Mouse (Mus musculus): ENCODE results near the gene Lipc. TPM values are rescaled to one million over a fixed set of nuclear protein-coding genes. Genes with fewer than 3 reads are reported as not detected.

Gene Lipc
- polyA plus RNA-seq, 1 experiment: 0.08 TPM

DNA sequence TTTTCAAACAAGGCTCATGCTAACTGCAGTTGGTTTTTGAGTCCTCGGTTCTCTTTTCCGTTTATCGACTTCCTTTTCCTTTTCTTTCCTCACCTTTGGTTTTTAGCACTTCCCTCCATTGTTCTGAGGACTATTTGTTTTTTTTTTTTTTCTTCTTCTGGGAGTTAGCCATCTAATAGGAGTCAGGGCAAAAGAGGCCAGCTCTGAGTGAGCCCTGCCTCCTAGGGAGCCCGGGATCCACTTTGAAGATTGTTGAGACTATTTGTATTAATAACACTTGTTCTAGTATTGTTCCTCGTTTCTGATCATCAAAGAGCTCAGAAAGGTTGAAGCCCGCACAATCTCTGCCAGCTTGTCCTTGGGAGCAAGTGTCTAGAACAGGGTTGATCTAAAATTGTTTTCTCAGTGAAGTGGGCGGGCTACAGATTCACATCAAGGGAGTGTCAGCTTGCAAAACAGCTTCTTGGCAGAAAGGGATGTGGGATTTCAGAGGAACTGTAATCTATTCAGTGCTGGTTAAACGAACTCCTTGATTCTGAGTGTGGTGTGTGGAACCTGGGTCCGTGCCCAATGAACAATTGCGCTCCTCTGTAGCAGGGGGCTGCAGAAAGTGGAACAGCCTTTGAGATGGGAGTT, 103.8 kb downstream of the Lipc start:
- Histone ChIP-seq H3ac (ENCODE audit: control insufficient read depth, insufficient read length) (no peak overlapping the region), H3K4me2 (ENCODE audit: low read depth) (peak overlapping the region; percentile 62), H3K36me3 (ENCODE audit: control insufficient read depth, insufficient read depth) (no peaks in the 10 kb centered on the region), H3K27me3 (ENCODE audit: control insufficient read depth, insufficient read depth, insufficient read length) (no peaks in the 10 kb centered on the region), H3K79me2 (ENCODE audit: control insufficient read depth, insufficient read depth) (no peaks in the 10 kb centered on the region), H3K4me3 (no peak overlapping the region)
- TF ChIP-seq POLR2AphosphoS2 (IDR thresholded peaks at IDR 0.05; ENCODE audit: insufficient read length, low read depth): no peak
- no peak for TF ChIP-seq TCF3 (IDR thresholded peaks at IDR 0.05; ENCODE audit: insufficient read length, low read depth)
- no peak for TF ChIP-seq E2F4 (IDR thresholded peaks at IDR 0.05; ENCODE audit: insufficient read depth)

DNA sequence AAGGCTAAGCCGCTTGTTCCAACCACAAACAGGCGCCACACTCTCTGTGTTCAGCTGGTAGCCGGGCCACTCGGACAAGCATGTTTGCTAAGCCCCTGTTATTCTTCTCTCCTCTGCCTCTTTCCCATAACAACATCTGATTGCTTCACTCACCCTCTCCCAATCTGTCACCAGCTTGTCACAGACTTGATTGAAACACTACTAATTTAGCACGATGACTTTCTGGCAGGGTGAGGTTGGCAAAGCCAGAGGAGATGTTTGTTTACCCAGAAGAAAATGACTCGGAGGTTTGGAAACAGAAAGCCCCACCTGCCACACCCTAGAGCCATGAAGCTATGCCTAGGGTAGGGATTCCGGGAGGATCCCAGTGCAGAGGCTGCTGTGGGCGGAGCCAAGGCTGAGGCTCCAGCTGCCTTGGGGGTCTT, 104.4 kb downstream of the Lipc start:
- Histone ChIP-seq H3K36me3 (ENCODE audit: control insufficient read depth, insufficient read depth) (no peaks in the 10 kb centered on the region), H3K4me2 (ENCODE audit: low read depth) (peak overlapping the region; percentile 62), H3K4me3 (no peak overlapping the region)

DNA sequence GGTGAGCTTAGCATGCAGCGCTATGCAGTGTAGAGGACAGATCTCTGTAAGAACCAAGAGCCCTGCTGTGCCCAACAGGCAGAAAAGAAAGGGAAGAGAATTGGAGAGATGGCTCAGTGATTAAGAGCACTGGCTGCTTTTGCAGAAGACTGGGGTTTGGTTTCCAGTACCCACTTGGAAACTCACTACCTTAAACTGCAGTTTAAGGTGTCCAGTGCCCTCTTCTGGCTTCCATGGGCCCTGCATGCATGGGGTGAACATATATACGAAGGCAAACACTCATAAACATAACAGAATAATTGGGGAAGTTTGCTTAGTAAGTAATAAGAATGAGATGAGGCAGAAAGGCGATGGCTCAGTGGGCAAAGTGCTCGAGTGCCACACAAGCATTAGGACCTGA, 108.8 kb downstream of the Lipc start:
- H3K27me3 ChIP-seq (ENCODE audit: control insufficient read depth, insufficient read depth, insufficient read length): no peaks in the 10 kb centered on the region
- no peak for TF ChIP-seq MYOG (IDR thresholded peaks at IDR 0.05; ENCODE audit: control insufficient read depth in 1 of 3, insufficient read depth in 1 of 3, insufficient read length in 2 of 3, low read depth in 2 of 3)
- no peak for TF ChIP-seq TCF3 (IDR thresholded peaks at IDR 0.05; ENCODE audit: insufficient read length, low read depth)
- TF ChIP-seq CEBPB (IDR thresholded peaks at IDR 0.05; ENCODE audit: insufficient read depth, poor library complexity, severe bottlenecking): no peak
- TF ChIP-seq SRF (IDR thresholded peaks at IDR 0.05; ENCODE audit: control insufficient read depth, insufficient read length, low read depth): no peak
- TF ChIP-seq MAX (IDR thresholded peaks at IDR 0.05; ENCODE audit: low read depth): no peak
- no peak for TF ChIP-seq REST (IDR thresholded peaks at IDR 0.05; ENCODE audit: insufficient read depth, insufficient read length)
- no peak for TF ChIP-seq MYOD1 (IDR thresholded peaks at IDR 0.05; ENCODE audit: control insufficient read depth in 1 of 3, insufficient read length in 2 of 3, low read depth in 2 of 3)
- no peak for TF ChIP-seq E2F4 (IDR thresholded peaks at IDR 0.05; ENCODE audit: insufficient read depth)
- TF ChIP-seq POLR2A (IDR thresholded peaks at IDR 0.05; ENCODE audit: insufficient read length, low read depth): no peak
- no peak for TF ChIP-seq USF1 (IDR thresholded peaks at IDR 0.05; ENCODE audit: low read depth)
- no peak overlapping the region for H3ac ChIP-seq (ENCODE audit: control insufficient read depth, insufficient read length)
- no peak overlapping the region for H3K4me3 ChIP-seq
- no peaks in the 10 kb centered on the region for H3K36me3 ChIP-seq (ENCODE audit: control insufficient read depth, insufficient read depth)
- H3K4me2 ChIP-seq (ENCODE audit: low read depth): no peak overlapping the region
- H3K79me2 ChIP-seq (ENCODE audit: control insufficient read depth, insufficient read depth): no peaks in the 10 kb centered on the region

More for the DNA sequence above, 104.4 kb downstream of the Lipc start:
- Histone ChIP-seq H3K79me2 (ENCODE audit: control insufficient read depth, insufficient read depth) (no peaks in the 10 kb centered on the region), H3ac (ENCODE audit: control insufficient read depth, insufficient read length) (no peak overlapping the region), H3K27me3 (ENCODE audit: control insufficient read depth, insufficient read depth, insufficient read length) (no peaks in the 10 kb centered on the region)
- TF ChIP-seq MYOD1 (IDR thresholded peaks at IDR 0.05; ENCODE audit: control insufficient read depth in 1 of 3, insufficient read length in 2 of 3, low read depth in 2 of 3): peak in 1 of 3 experiments; percentile 36
- TF ChIP-seq TCF12 (IDR thresholded peaks at IDR 0.05; ENCODE audit: insufficient read depth, poor library complexity, severe bottlenecking): no peak
- TF ChIP-seq MAX (IDR thresholded peaks at IDR 0.05; ENCODE audit: low read depth): no peak
- no peak for TF ChIP-seq TCF3 (IDR thresholded peaks at IDR 0.05; ENCODE audit: insufficient read length, low read depth)
- peak; percentile 78 for TF ChIP-seq CEBPB (IDR thresholded peaks at IDR 0.05; ENCODE audit: insufficient read depth, poor library complexity, severe bottlenecking)
- TF ChIP-seq E2F4 (IDR thresholded peaks at IDR 0.05; ENCODE audit: insufficient read depth): no peak
- no peak for TF ChIP-seq POLR2A (IDR thresholded peaks at IDR 0.05; ENCODE audit: insufficient read length, low read depth)
- TF ChIP-seq MYOG (IDR thresholded peaks at IDR 0.05; ENCODE audit: control insufficient read depth in 1 of 3, insufficient read depth in 1 of 3, insufficient read length in 2 of 3, low read depth in 2 of 3): peak in 2 of 3 experiments; percentile 17 to 25
- TF ChIP-seq POLR2AphosphoS2 (IDR thresholded peaks at IDR 0.05; ENCODE audit: insufficient read length, low read depth): no peak

DNA sequence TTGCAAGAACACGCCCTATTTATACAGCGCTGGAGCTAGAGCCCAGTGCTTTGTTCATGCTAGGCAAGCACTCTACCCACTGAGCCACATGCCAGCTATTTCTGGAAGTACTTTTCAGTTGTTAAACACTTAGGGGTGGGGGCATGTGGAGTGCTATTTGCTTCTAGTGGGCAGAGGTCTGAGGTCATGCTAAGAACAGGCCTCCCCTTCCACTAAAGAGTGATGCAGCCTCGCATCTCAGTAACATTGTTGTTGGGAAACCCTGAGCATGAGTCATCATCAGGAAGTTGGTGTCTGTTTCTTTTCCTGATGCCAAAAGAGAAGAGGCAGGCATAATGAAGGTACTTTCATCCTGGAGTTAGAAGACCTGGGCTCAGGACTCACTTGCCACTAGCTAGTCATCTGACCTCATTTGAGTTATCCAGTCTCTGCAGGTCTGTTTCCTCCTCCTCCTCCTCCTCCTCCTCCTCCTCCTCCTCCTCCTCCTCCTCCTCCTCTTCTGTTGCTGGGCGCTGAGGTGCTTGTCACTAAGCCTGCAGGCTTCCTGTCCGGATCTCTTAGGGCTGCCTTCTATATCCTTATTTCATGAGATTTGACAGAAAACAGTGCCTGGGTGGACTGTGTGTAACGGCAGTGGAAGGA, 109.6 kb downstream of the Lipc start:
- H3K36me3 ChIP-seq (ENCODE audit: control insufficient read depth, insufficient read depth): no peaks in the 10 kb centered on the region
- H3K27me3 ChIP-seq (ENCODE audit: control insufficient read depth, insufficient read depth, insufficient read length): no peaks in the 10 kb centered on the region
- H3K79me2 ChIP-seq (ENCODE audit: control insufficient read depth, insufficient read depth): no peaks in the 10 kb centered on the region
- no peak overlapping the region for H3K4me3 ChIP-seq
- no peak overlapping the region for H3ac ChIP-seq (ENCODE audit: control insufficient read depth, insufficient read length)
- no peak for TF ChIP-seq TCF12 (IDR thresholded peaks at IDR 0.05; ENCODE audit: insufficient read depth, poor library complexity, severe bottlenecking)
- no peak for TF ChIP-seq TCF3 (IDR thresholded peaks at IDR 0.05; ENCODE audit: insufficient read length, low read depth)
- TF ChIP-seq CEBPB (IDR thresholded peaks at IDR 0.05; ENCODE audit: insufficient read depth, poor library complexity, severe bottlenecking): peak; percentile 78
- no peak for TF ChIP-seq POLR2AphosphoS2 (IDR thresholded peaks at IDR 0.05; ENCODE audit: insufficient read length, low read depth)
- H3K4me2 ChIP-seq (ENCODE audit: low read depth): peak overlapping the region; percentile 45

DNA sequence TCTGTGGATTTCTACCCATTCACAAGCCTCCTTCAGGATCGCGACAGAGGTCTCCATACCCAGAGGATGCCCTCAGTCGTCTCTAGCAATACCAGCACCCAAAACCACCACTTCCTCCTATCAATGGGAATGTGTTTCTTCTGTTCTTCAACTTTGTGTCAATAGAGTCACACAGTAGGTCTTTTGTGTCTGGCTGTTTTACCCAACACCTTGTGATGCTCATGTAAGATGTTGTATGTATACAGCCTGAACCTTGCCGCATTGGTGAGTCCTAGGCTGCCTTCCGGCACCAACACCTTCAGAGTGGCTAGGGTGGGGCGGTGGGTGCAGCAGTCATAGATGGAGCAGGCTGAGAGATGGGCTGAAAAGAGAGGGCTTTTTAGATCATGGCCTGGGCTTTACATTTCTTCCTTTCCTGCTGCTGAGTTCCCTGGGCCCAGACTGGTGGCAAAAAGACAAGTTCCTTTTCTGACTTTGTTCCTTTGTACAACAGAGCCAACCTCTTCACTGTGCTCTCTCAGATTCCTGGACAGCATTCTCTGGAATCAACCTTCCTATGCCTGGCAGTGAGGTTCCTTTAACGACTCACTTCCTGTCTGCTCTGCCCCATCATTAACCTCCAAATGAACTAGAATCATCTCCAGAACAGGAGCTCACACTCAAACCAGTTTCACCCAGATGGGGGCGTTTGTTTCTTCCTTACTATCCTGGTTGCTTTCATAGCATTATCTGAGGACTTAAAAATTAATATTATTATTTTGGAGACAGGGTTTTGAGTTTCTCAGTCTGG, 110.4 kb downstream of the Lipc start:
- Histone ChIP-seq H3K79me2 (ENCODE audit: control insufficient read depth, insufficient read depth) (no peaks in the 10 kb centered on the region), H3ac (ENCODE audit: control insufficient read depth, insufficient read length) (no peak overlapping the region), H3K27me3 (ENCODE audit: control insufficient read depth, insufficient read depth, insufficient read length) (no peaks in the 10 kb centered on the region), H3K36me3 (ENCODE audit: control insufficient read depth, insufficient read depth) (no peaks in the 10 kb centered on the region), H3K4me3 (no peak overlapping the region), H3K4me2 (ENCODE audit: low read depth) (peak overlapping the region; percentile 45)
- TF ChIP-seq SRF (IDR thresholded peaks at IDR 0.05; ENCODE audit: control insufficient read depth, insufficient read length, low read depth) (no peak), E2F4 (IDR thresholded peaks at IDR 0.05; ENCODE audit: insufficient read depth) (no peak), TCF3 (IDR thresholded peaks at IDR 0.05; ENCODE audit: insufficient read length, low read depth) (no peak), REST (IDR thresholded peaks at IDR 0.05; ENCODE audit: insufficient read depth, insufficient read length) (no peak), TCF12 (IDR thresholded peaks at IDR 0.05; ENCODE audit: insufficient read depth, poor library complexity, severe bottlenecking) (no peak), MAX (IDR thresholded peaks at IDR 0.05; ENCODE audit: low read depth) (no peak), USF1 (IDR thresholded peaks at IDR 0.05; ENCODE audit: low read depth) (no peak), POLR2A (IDR thresholded peaks at IDR 0.05; ENCODE audit: insufficient read length, low read depth) (no peak), MYOD1 (IDR thresholded peaks at IDR 0.05; ENCODE audit: control insufficient read depth in 1 of 3, insufficient read length in 2 of 3, low read depth in 2 of 3) (no peak), POLR2AphosphoS2 (IDR thresholded peaks at IDR 0.05; ENCODE audit: insufficient read length, low read depth) (no peak), MYOG (IDR thresholded peaks at IDR 0.05; ENCODE audit: control insufficient read depth in 1 of 3, insufficient read depth in 1 of 3, insufficient read length in 2 of 3, low read depth in 2 of 3) (no peak), CEBPB (IDR thresholded peaks at IDR 0.05; ENCODE audit: insufficient read depth, poor library complexity, severe bottlenecking) (no peak)

Data from myocyte (in vitro differentiated cells).